Mouse (Mus musculus) ES-Bruce4 (cell line): Measurements from ENCODE around the gene Kcnk2.

ENCODE experiments used
- CTCF ChIP-seq: IDR thresholded peaks from one replicate; pipeline ENCODE4 v1.8.1; 2011; ENCODE audit warnings: low read depth, low read length
- EP300 ChIP-seq: IDR thresholded peaks from 2 replicates; pipeline ENCODE4 v1.6.1; 2011; ENCODE audit warnings: low read depth, low read length; ENCODE audit not compliant: insufficient read depth
- POLR2A ChIP-seq: IDR thresholded peaks from one replicate; pipeline ENCODE4 v1.8.1; 2011; ENCODE audit warnings: low read length; ENCODE audit not compliant: insufficient read depth

GRCm38 (mm10) chr1:189288948-189289347 lies 113.1 kb downstream of the Kcnk2 start:
- TF ChIP-seq CTCF, result no peak
- no peak for TF ChIP-seq POLR2A
- TF ChIP-seq EP300, result no peak
